ENCODE assay signal across 28 mouse cellular contexts in the genomic region with DNA sequence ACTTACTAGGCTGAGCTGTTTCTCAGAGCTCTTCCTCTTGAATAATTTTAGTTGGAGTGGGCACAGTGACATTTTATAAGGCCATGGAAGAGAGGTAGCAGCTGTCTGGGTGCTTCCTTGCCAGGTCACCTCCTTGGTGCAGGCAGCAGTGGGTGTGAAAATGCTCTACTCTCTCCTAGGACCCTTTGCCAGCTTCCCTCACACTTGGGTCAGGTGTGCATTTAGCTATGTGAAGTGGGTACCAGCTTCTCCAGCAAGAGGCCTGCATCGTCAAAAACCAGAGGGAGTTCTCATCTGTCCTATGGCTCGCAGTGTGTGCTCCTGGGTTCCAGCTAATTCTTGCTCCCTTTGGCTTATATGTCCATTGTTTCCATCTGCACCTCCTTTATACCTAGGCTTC. TPM values are rescaled to one million over a fixed set of nuclear protein-coding genes. Genes with fewer than 3 reads are reported as not detected.
"Had no signal": no experiment of that assay in that cellular context is flagged by ENCODE, and none has a peak within 500 bp of the region (broad histone marks: within the 10 kb centered on the region; RNA-seq: fewer than 3 reads in every experiment).

No protein-coding gene starts in this region.

- H3K27me3 ChIP-seq: heart, embryonic 12.5 days; intestine, embryonic 15.5 days; liver, embryonic 13.5 days; liver, embryonic 15.5 days had no signal

- DNase-seq: gastrocnemius, adult 2 months; gastrocnemius, postnatal 10 days; gastrocnemius, postnatal 25 days; heart, postnatal 10 days; heart, postnatal 4 days; kidney, adult 18-20 months; kidney, adult 8-10 months; kidney, postnatal 10 days; kidney, postnatal 25 days; kidney, postnatal 4 days; liver; liver, embryonic 13.5 days had no signal

- H3K9ac ChIP-seq: heart, embryonic 12.5 days; hindbrain, embryonic 12.5 days; hindbrain, embryonic 14.5 days; intestine, embryonic 15.5 days; limb, embryonic 12.5 days; liver, embryonic 13.5 days; liver, embryonic 15.5 days had no signal

- H3K36me3 ChIP-seq: heart, embryonic 12.5 days; hindbrain, embryonic 10.5 days; hindbrain, embryonic 12.5 days; intestine, embryonic 15.5 days; limb, embryonic 10.5 days; limb, embryonic 12.5 days; liver, embryonic 13.5 days; liver, embryonic 15.5 days had no signal

- H3K9me3 ChIP-seq: heart, embryonic 12.5 days; hindbrain, embryonic 10.5 days; hindbrain, embryonic 12.5 days; intestine, embryonic 15.5 days; limb, embryonic 10.5 days; limb, embryonic 12.5 days; liver, embryonic 13.5 days; liver, embryonic 15.5 days had no signal

- H3K27ac ChIP-seq: gastrocnemius, adult 2 months; hindbrain, embryonic 10.5 days; hindbrain, embryonic 12.5 days; hindbrain, embryonic 14.5 days; intestine, embryonic 15.5 days; layer of hippocampus, adult 2 months; left cerebral cortex, adult 2 months; limb, embryonic 10.5 days; limb, embryonic 12.5 days; liver, embryonic 13.5 days; liver, embryonic 15.5 days had no signal

- H3K4me2 ChIP-seq: heart, embryonic 12.5 days; hindbrain, embryonic 12.5 days; hindbrain, embryonic 14.5 days; intestine, embryonic 15.5 days; limb, embryonic 12.5 days; liver, embryonic 11.5 days; liver, embryonic 13.5 days; liver, embryonic 15.5 days had no signal

- ATAC-seq: hindbrain, embryonic 16.5 days; inflammation-experienced regulatory T-cells, adult 6 months; intestine, embryonic 15.5 days; intestine, postnatal 0 days had no signal

- H3K4me1 ChIP-seq: intestine, embryonic 15.5 days; liver, embryonic 13.5 days; liver, embryonic 15.5 days had no signal

- H3K4me3 ChIP-seq: gastrocnemius, adult 2 months; heart, embryonic 12.5 days; hindbrain, embryonic 10.5 days; hindbrain, embryonic 12.5 days; intestine, embryonic 15.5 days; layer of hippocampus, adult 2 months; left cerebral cortex, adult 2 months; limb, embryonic 10.5 days; limb, embryonic 12.5 days; liver, embryonic 13.5 days; liver, embryonic 15.5 days had no signal

RNA-seq across cellular contexts. Expression of a gene that starts 24.7 kb away (rescaled TPM):
- total RNA-seq: granulocyte monocyte progenitor cell, adult 5-6 weeks had no signal
- polyA plus RNA-seq: heart, embryonic 14.5 days; inflammation-experienced regulatory T-cells, adult 6 months had no signal
